In genomic region chr15:31004468-31004867, GRCm38 (mm10) we compare ENCODE assay signal across 14 mouse cellular contexts.
"Had no signal": no experiment of that assay in that cellular context is flagged by ENCODE, and none has a peak within 500 bp of the region (broad histone marks: within the 10 kb centered on the region; RNA-seq: fewer than 3 reads in every experiment).

No protein-coding gene starts in this region.

- H3K27ac ChIP-seq: limb, embryonic 12.5 days; liver, embryonic 13.5 days; lung, embryonic 15.5 days; midbrain, embryonic 13.5 days had no signal

- H3K36me3 ChIP-seq: limb, embryonic 12.5 days; liver, embryonic 13.5 days; lung, embryonic 15.5 days had no signal

- H3K4me2 ChIP-seq: limb, embryonic 12.5 days; liver, embryonic 13.5 days; lung, embryonic 15.5 days; midbrain, embryonic 13.5 days had no signal

- H3K4me1 ChIP-seq: liver, embryonic 13.5 days; lung, embryonic 15.5 days; midbrain, embryonic 13.5 days had no signal

- H3K27me3 ChIP-seq: liver, embryonic 13.5 days; lung, embryonic 15.5 days; midbrain, embryonic 13.5 days had no signal

- ATAC-seq: liver, postnatal 0 days; midbrain, embryonic 13.5 days had no signal

- H3K9ac ChIP-seq: limb, embryonic 12.5 days; liver, embryonic 13.5 days; liver, postnatal 0 days; lung, embryonic 15.5 days; midbrain, embryonic 13.5 days had no signal

- H3K4me3 ChIP-seq: limb, embryonic 12.5 days; liver, embryonic 13.5 days; lung, embryonic 15.5 days; midbrain, embryonic 13.5 days had no signal

- DNase-seq: kidney, adult 8-10 months; kidney, postnatal 25 days; layer of hippocampus, adult 9-11 months; liver; liver, embryonic 13.5 days; liver, postnatal 0 days; lung, postnatal 14 days; right cerebral cortex, adult 18-20 months; right cerebral cortex, postnatal 25 days; thymus, adult 2 months; thymus, postnatal 25 days had no signal

- H3K9me3 ChIP-seq: limb, embryonic 12.5 days; liver, embryonic 13.5 days; lung, embryonic 15.5 days; midbrain, embryonic 13.5 days had no signal
